Comparison of ENCODE assay signal across 10 mouse cellular contexts in genomic region chr17:87377536-87377935, GRCm38 (mm10). TPM values are rescaled to one million over a fixed set of nuclear protein-coding genes. Genes with fewer than 3 reads are reported as not detected.
DNase-seq lines count a peak whose midpoint lies in the region; ATAC-seq and TF ChIP-seq lines count a peak whose summit lies in the region.
"Had no signal": no experiment of that assay in that cellular context is flagged by ENCODE, and none has a peak within 500 bp of the region (broad histone marks: within the 10 kb centered on the region; RNA-seq: fewer than 3 reads in every experiment).

No protein-coding gene starts in this region.

- no peak for TF ChIP-seq POLR2A in cortical plate, adult 2 months (IDR thresholded peaks at IDR 0.05; ENCODE audit: extremely low read depth, insufficient read depth, low read length)
- no peak for TF ChIP-seq POLR2A in kidney, adult 2 months (IDR thresholded peaks at IDR 0.05; ENCODE audit: low read depth, low read length)

- DNase-seq in hindbrain, postnatal 0 days (ENCODE audit: low spot score) = no peak
- peak; percentile 72 for DNase-seq in kidney, adult 2 months
- DNase-seq in liver, postnatal 0 days = peak; percentile 53
- DNase-seq in thymus, postnatal 36 days = no peak
- DNase-seq in spleen, postnatal 36 days (ENCODE audit: low spot score in 2 of 2) = no peak

- ATAC-seq in hindbrain, embryonic 12.5 days (ENCODE audit: low FRiP score) = no peak
- no peak for ATAC-seq in hindbrain, postnatal 0 days
- peak; percentile 73 for ATAC-seq in liver, postnatal 0 days
- no peak for ATAC-seq in cerebellum, adult (ENCODE audit: insufficient number of reproducible peaks, low FRiP score, low TSS enrichment)

- WGBS in hindbrain, embryonic 12.5 days = 67% methylated on average over 6 of the region's 6 CpGs
- WGBS in hindbrain, postnatal 0 days = 50% methylated on average over 6 of the region's 6 CpGs
- WGBS in kidney, adult 2 months = 39% methylated on average over 6 of the region's 6 CpGs
- 73% methylated on average over 6 of the region's 6 CpGs for WGBS in liver, postnatal 0 days (ENCODE audit: insufficient replicate concordance)

- 0 out of 2 replicates have a peak overlapping the region, but pooled peaks have one; percentile 67 for H3K27ac ChIP-seq in hindbrain, embryonic 12.5 days
- no peak overlapping the region for H3K27ac ChIP-seq in hindbrain, postnatal 0 days
- H3K27ac ChIP-seq in cortical plate, adult 2 months (ENCODE audit: insufficient read depth, low read length) = 0 out of 2 replicates have a peak overlapping the region, but pooled peaks have one; percentile 48
- no peak overlapping the region for H3K27ac ChIP-seq in kidney, adult 2 months (ENCODE audit: insufficient read depth, low read depth, low read length)
- peak overlapping the region; percentile 67; the same call in 1 of the 2 replicates for H3K27ac ChIP-seq in liver, postnatal 0 days (ENCODE audit: low read depth)

- TF ChIP-seq CTCF in hindbrain, postnatal 0 days (IDR thresholded peaks at IDR 0.05; ENCODE audit: low read depth) = no peak
- TF ChIP-seq CTCF in cortical plate, adult 2 months (IDR thresholded peaks at IDR 0.05; ENCODE audit: extremely low read depth, insufficient read depth, low read length) = no peak
- no peak for TF ChIP-seq CTCF in kidney, adult 2 months (conservative IDR thresholded peaks at IDR 0.05; ENCODE audit: insufficient read depth, insufficient read length, low read depth, low read length)
- no peak for TF ChIP-seq CTCF in liver, postnatal 0 days (IDR thresholded peaks at IDR 0.05; ENCODE audit: low read depth)

- H3K4me2 ChIP-seq in hindbrain, embryonic 12.5 days (replicated peaks) = no peak overlapping the region
- no peak overlapping the region for H3K4me2 ChIP-seq in hindbrain, postnatal 0 days (ENCODE audit: low read depth, low read length)
- no peak overlapping the region for H3K4me2 ChIP-seq in liver, postnatal 0 days (ENCODE audit: low read depth, low read length)

- peaks cover 53% of the 10 kb centered on the region for H3K4me1 ChIP-seq in hindbrain, embryonic 12.5 days
- peaks cover 21% of the 10 kb centered on the region for H3K4me1 ChIP-seq in hindbrain, postnatal 0 days (ENCODE audit: insufficient read depth, low read length)
- peaks cover 13% of the 10 kb centered on the region for H3K4me1 ChIP-seq in cortical plate, adult 2 months (ENCODE audit: control insufficient read depth, insufficient read depth, low read length)
- peaks cover 13% of the 10 kb centered on the region for H3K4me1 ChIP-seq in kidney, adult 2 months (ENCODE audit: control insufficient read depth, insufficient read depth, low read length)
- H3K4me1 ChIP-seq in liver, postnatal 0 days (ENCODE audit: insufficient read depth) = peaks cover 18% of the 10 kb centered on the region

- no peaks in the 10 kb centered on the region for H3K27me3 ChIP-seq in hindbrain, embryonic 12.5 days
- no peaks in the 10 kb centered on the region for H3K27me3 ChIP-seq in hindbrain, postnatal 0 days (ENCODE audit: insufficient read depth, low read length)
- H3K27me3 ChIP-seq in kidney, adult 2 months (replicated peaks; ENCODE audit: control insufficient read depth, insufficient read depth, low read length) = no peaks in the 10 kb centered on the region
- no peaks in the 10 kb centered on the region for H3K27me3 ChIP-seq in liver, postnatal 0 days (ENCODE audit: insufficient read depth, low read length)

- no peaks in the 10 kb centered on the region for H3K9me3 ChIP-seq in hindbrain, embryonic 12.5 days (replicated peaks)
- no peaks in the 10 kb centered on the region for H3K9me3 ChIP-seq in hindbrain, postnatal 0 days (ENCODE audit: low read length)
- H3K9me3 ChIP-seq in liver, postnatal 0 days (ENCODE audit: low read length) = no peaks in the 10 kb centered on the region
- H3K9me3 ChIP-seq: G1E had no signal

- H3K9ac ChIP-seq in hindbrain, embryonic 12.5 days = no peak overlapping the region
- H3K9ac ChIP-seq in hindbrain, postnatal 0 days (replicated peaks; ENCODE audit: low read length) = no peak overlapping the region
- H3K9ac ChIP-seq in liver, postnatal 0 days (replicated peaks) = no peak overlapping the region

- H3K4me3 ChIP-seq in hindbrain, embryonic 12.5 days = no peak overlapping the region
- H3K4me3 ChIP-seq in hindbrain, postnatal 0 days (ENCODE audit: low read length) = no peak overlapping the region
- H3K4me3 ChIP-seq in cortical plate, adult 2 months (ENCODE audit: insufficient read depth, low read length) = no peak overlapping the region
- H3K4me3 ChIP-seq in kidney, adult 2 months (ENCODE audit: insufficient read depth, low read depth, low read length) = no peak overlapping the region
- no peak overlapping the region for H3K4me3 ChIP-seq in liver, postnatal 0 days (ENCODE audit: low read depth, low read length)

- no peaks in the 10 kb centered on the region for H3K36me3 ChIP-seq in hindbrain, embryonic 12.5 days
- H3K36me3 ChIP-seq in hindbrain, postnatal 0 days (ENCODE audit: insufficient read depth, low read length) = no peaks in the 10 kb centered on the region
- no peaks in the 10 kb centered on the region for H3K36me3 ChIP-seq in kidney, adult 2 months (ENCODE audit: control insufficient read depth, insufficient read depth, low read length)
- no peaks in the 10 kb centered on the region for H3K36me3 ChIP-seq in liver, postnatal 0 days (replicated peaks; ENCODE audit: insufficient read depth, low read length)

- TF ChIP-seq EP300 in liver, postnatal 0 days (IDR thresholded peaks at IDR 0.05; ENCODE audit: low read depth) = no peak

RNA-seq across cellular contexts. Expression of gene Stpg4, which starts 50.0 kb away (rescaled TPM):
- 0.34 TPM in 1 of 2 replicates, not detected in the other for polyA plus RNA-seq in hindbrain, embryonic 12.5 days (2016; fragmentation: Nextera tagmentation; extraction: Ambion mirVana)
- 0.31 TPM in 1 of 2 replicates, not detected in the other for total RNA-seq in hindbrain, postnatal 0 days (2014; rRNA removed)
- not detected in 2 replicates for polyA plus RNA-seq in hindbrain, postnatal 0 days (2015; fragmentation: Nextera tagmentation; extraction: Ambion mirVana)
- polyA plus RNA-seq in cortical plate, adult 2 months (2012; rRNA removed) = not detected in 2 replicates
- not detected in 2 replicates for polyA plus RNA-seq in kidney, adult 2 months (2012; rRNA removed)
- polyA plus RNA-seq in liver, postnatal 0 days (2015; fragmentation: Nextera tagmentation; extraction: Ambion mirVana) = not detected in 2 replicates
- total RNA-seq: gastrocnemius, postnatal 4 days had no signal
- polyA plus RNA-seq: G1E had no signal

Comparison
In these comparisons a context has a peak if more than half of its experiments do, and no peak if none do; other contexts are left out.
1. H3K27ac ChIP-seq: peak in hindbrain, embryonic 12.5 days (single experiment), cortical plate, adult 2 months (single experiment) and liver, postnatal 0 days (single experiment); none in hindbrain, postnatal 0 days (single experiment) and kidney, adult 2 months (single experiment).
2. DNase-seq: peak in kidney, adult 2 months (single experiment) and liver, postnatal 0 days (single experiment); none in hindbrain, postnatal 0 days (single experiment), thymus, postnatal 36 days (0 of 2) and spleen, postnatal 36 days (0 of 2).